Mouse (Mus musculus) stomach, embryonic 15.5 days (tissue): Measurements from ENCODE around the gene Pdcd10. TPM values are rescaled to one million over a fixed set of nuclear protein-coding genes. Genes with fewer than 3 reads are reported as not detected.

ENCODE experiments used
- polyA plus RNA-seq: library from polyadenylated mRNA; unstranded; fragments of >200 nt; fragmentation: Nextera tagmentation; extraction: Ambion mirVana; gene quantifications from 2 replicates; pipeline ENCODE4 v1.2.1, GENCODE M21; 2015

Gene Pdcd10
- polyA plus RNA-seq, 1 experiment from 2014 or later: 83.9 TPM

Other genes starting within 250 kb of the Pdcd10 start
- 0.05 TPM in 1 of 2 replicates, not detected in the other for gene Wdr49, start 74.7 kb downstream of the Pdcd10 start, polyA plus RNA-seq
- 20.7 and 29.0 TPM in 2 replicates for gene Serpini1, start 691 bp upstream of the Pdcd10 start, polyA plus RNA-seq
- gene Gm29133, start 191.3 kb upstream of the Pdcd10 start, polyA plus RNA-seq: not detected in 2 replicates